Mouse (Mus musculus): Measurements from ENCODE around the gene Sdhb. TPM values are rescaled to one million over a fixed set of nuclear protein-coding genes. Genes with fewer than 3 reads are reported as not detected.
A peak's percentile ranks its signal among the peaks of the same experiment; 100 is the strongest.

The Sdhb gene
- total and polyA plus RNA-seq, 3 experiments = 334 to 500 (median 462) TPM

DNA sequence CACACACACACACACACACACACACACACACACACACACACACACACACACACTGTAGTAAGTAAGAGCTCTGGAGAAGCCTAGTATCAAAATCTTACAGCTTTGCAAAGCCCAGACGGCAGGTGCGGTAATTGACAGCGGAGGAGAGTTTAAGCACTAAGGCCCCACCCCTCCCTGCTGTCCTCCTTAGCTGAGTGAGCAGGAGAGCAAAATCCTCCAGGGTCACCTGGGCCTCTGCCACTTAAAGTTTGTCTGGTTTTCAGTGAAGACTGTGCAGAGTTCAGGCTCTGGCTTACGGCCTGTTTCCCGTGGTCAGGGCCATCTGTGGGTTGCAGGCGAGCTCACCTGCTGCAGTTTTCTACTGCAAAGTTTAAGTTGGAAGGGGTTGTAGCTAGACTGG, 12.5 kb upstream of the Sdhb start:
- no peak for DNase-seq

DNA sequence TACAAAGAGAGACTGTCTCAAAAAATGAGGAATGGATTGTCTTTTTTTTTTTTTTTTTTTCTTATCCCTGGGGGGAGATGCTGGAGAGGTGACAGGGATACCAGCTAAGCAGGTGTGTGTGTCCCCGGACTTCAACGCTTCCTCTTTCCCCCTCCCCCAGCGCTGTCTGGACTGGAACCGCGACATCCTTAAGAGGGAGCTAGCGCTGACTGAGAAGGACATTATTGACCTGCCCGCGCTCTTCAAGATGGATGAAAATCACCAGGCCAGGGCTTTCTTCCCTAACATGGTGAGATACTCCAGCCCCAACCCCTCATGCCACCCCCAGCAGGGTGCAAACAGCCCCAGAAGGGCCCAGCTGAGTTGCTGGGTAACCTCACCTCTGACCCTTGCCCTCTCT, 12.0 kb upstream of the Sdhb start:
- DNase-seq = no peak

DNA sequence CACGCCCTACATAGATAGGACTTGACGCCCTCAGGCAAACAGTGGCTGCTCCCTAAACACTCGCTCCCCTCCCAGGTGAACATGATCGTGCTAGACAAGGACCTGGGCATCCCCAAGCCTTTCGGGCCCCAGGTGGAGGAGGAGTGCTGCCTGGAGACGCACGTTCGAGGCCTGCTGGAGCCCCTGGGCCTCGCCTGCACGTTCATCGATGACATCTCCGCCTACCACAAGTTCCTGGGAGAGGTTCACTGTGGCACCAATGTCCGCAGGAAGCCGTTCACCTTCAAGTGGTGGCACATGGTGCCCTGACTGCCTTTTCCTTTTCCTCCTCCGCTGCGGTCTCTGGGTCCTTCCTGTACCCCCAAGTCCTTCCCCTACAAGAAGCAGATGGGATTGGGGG, 11.4 kb upstream of the Sdhb start:
- no peak for DNase-seq

DNA sequence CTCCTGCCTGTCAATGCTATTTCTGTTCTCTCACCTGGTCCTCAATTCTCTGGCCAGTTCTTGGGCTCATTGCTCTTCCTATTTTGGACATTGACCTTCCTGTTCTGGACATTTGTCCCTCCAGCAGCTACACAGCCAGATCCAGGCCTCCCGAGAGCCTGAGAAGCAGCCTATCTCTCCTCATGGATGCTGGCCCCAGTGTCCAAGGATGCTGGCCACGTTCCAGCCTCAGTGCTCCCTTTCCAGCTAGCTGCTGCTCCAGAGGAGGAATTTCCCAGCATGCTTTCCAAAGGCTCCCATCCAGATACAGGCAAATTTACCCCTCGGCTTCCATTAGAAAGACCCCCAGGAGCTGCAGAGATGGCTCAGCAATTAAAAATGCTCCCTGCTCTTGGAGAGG, 10.4 kb upstream of the Sdhb start:
- no peak for DNase-seq

DNA sequence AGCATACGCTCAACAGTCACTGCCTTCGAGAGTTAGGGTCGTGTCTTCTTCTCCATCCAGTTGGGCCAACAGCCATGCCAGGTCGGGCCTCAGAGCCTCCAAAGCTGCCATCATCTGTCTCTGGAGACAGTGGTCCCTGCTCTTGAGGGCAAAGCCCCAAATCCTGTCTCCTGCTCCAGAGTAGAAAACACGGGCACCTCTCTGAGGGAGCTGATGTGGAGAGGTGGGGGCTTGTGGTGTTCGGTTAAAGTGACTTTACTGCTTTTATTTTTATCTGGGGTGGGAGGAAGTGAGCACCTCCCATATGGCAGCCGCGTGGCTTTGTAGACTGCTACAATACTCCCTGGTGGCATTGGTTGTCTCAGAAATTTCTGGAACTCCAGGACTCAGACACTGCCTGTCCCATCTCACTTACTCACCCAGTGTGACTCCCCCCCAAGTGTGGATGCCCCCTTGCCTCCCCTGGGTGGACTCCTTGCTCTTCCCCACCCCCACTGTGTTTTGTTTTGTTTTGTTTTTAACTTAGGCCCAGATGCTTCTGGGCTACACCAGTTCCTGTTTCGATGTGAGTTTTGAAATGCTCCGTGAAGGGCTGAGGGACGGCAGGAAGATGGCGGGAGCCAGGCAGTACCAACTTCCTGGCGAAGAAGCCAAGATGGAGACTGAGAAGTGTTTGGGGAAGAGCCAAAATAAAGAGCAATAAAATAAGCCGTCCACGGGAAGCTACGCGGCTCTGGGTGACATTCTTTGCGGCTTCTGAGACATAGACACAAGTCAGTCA, 9.0 kb upstream of the Sdhb start:
- DNase-seq = no peak

DNA sequence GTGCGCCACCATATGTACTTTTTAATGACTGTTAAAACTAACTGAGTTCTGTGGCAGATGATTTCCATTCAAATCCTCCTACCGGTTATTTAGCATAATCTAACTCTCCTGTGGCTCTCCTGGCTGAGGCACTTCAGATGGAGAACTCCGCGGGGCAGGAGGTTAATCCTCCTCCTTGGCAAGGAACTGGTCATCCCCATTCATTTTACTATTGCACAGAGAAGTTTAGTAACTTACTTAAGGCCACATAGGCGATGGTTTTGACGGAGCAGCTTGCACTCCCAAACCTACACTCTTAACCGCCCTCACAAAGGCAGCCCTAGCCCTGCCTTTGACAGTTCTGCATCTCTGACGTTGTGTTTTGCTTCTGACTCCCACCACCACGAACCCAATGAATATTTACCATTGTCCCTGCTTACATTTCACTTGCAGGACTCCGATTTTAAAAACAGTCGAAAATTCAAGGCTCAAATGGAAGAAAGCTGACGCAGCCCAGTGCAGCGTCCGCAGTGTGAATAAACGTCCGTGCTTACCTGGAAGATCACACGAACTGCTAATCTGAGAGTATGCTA, 3.8 kb upstream of the Sdhb start:
- no peak for DNase-seq

DNA sequence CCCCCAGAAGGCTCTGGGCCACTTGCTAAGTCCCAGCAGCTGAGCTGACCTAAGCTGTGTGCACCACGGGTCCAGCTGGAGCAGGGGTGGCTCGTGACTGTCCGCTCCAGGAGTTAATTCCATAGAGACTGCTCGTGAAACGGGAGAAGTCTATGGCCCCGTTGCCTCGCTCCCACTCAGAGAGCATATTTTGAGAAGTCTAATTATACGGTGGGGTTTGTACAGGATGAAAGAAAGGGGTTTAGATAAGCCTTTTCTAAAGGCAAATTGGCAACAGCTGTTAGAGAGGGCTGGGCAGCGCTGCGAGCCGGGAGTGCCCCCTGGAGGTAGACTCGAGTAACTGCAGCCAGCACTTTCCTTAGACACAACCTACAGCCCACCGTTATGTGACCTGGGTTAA, 3.3 kb upstream of the Sdhb start:
- peak; percentile 79 for DNase-seq

DNA sequence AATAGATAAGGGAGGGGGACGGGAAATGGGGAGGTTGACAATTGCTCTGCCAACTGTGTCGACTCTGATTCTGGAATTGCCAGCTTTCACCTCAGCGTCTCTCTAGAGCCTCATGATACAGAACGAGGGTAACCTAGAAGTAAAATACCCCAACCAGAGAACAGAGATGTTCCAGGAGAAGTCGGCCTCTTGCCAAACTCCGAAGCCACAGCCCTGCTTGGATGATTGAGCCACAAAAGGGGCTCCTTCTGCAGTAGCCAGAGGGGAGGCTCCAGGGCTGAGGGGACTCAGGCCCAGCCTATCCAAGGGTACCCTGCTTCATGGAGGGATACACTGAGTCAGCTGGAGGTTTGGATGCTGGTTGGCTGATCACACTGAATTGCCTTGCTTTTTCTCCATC, 2.7 kb upstream of the Sdhb start:
- DNase-seq = no peak

DNA sequence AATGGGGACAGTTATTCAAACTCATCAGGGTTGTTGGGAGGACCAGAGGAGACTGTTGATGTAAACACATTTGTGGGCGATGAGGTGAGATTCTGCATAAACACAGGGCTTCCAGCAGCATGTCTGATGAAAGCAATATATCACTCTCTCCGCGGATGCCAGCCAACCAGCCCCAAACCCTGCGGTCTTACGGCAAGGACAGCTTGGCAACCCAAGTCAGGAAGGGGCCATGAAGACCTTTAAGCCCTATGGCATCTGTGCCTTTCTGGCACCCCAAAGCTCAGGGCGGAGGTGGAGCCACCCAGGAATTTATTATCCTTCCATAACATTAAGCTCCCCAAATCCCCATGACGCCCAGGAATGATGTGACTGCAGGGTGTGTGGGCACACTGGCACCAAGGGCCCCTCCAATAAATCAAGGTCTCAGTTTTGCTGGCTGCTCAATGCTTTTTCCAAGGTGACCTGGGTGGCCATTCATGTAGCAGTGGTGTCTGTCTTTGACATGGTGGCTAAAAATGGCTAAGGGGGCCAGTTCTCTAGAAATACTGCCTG, 1.8 kb upstream of the Sdhb start:
- peak; percentile 60 for DNase-seq

DNA sequence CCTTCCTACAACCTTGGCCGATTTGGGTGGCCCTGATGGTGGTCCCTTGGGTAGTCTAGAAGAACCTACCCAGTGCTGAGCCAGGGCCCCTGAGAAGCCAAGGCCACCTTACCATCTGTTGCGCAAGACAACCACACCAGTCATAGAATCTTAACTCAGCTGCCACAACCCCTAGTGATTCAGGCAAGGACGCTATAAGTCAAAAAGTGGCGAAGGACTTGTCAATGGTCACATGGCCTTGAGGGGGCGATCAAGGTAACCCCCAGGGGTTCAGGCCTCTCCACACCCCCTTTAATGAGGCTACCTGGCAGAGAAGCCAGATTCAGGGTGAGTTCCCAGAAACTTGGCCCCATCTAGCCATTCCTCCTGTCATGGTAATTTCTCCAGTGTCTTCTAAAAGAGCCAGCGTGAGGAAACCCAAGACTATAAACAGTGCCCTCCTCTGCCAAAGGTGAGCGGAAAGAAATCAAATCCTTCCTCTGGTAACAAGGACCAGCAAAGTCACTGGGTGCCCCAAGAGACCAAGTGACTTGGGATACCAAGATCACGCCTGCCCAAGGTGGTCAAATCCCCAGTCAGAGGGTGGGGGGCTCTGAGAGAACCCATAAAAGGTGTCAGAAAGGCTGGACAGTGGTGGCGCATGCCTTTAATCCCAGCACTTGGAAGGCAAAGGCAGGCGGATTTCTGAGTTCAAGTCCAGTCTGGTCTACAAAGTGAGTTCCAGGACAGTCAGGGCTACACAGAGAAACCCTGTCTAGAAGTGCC, 1.1 kb upstream of the Sdhb start:
- DNase-seq = peak; percentile 85

DNA sequence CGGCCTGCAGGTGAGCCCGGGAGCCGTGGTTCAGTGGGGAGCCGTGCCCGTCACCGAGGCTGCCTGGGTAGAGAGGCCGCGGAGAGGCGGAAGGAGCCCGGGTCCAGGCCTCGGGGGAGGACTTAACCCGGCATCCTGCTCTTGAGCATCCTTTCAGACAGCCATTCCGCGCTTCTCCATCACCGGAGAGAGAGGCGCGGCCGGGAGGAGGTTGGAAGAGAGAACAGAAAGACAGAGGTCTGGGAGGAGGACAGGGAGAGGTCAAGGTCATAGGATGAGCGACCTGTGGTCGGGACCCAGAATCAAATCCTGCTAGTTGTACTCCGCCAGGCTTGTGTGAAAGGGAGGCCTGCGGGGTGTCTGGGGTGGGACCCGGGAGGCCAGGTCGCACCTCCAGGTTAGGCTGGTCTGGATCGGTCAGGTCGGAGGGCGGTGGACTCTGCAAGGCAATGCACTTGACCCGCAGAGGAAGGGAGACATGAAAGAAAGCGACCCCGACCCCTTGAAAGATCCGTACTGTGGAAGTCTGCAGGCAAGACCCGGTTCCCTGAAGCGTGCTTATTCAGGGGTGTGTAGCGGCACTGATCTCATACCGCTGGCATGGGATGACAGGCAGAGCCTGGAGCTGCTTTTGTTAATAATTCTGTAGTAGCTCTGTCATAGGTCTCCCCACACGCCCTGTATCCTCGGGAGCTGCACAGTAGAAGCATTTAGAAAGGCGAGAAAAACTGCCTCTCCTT, 634 bp downstream of the Sdhb start:
- DNase-seq = no peak

DNA sequence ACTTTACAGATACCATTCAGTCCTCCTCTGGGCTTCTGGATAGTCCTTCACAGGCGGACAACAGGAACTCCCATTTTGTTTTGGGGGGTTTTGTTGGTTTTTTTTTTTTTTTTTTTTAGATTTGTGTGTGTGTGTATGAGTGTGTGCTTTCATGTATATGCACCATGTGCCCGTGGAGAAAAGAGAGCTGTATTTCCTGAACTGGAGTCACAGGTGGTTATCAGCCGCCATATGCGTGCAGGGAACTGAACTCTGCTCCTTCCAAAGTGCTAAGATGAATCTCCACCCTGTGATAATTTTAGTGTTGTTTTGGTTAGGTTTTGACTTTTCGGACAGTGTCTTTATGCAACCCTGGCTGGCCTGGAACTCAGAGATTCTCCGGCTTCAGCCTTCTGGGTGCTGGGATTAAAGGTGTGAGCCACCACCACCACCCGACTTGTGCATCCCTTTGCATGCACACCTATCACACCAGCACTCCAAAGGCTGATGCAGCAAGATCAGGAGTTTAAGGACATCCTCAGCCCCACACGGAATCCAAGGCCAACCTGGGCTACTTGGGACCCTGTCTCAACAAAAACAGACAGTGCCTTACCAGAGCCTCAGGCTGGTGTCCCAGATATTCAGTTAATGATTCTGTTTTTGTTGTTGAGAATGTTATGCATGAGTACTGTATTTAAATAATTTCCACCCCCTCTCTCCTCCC, 1.4 kb downstream of the Sdhb start:
- DNase-seq = no peak

DNA sequence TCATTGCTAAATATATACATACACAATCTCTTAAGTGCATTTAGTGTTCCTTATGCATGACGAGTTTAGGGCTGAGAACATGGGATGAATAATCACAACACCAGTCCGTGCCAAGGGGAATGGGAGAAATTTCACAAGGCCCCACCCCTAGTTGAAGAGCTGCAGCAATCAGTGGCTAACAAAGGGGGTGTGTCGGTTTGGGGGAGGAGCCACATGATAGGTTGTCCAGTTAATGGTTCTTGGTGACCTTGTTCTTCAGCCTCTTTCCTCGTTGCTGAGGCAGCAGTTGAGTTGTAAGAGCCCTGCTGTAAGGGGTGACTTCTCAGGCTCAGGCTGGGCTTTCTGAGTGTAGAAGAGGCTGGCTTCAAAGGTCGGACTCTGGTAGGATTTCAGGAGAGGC, 1.9 kb downstream of the Sdhb start:
- peak; percentile 93 for DNase-seq

DNA sequence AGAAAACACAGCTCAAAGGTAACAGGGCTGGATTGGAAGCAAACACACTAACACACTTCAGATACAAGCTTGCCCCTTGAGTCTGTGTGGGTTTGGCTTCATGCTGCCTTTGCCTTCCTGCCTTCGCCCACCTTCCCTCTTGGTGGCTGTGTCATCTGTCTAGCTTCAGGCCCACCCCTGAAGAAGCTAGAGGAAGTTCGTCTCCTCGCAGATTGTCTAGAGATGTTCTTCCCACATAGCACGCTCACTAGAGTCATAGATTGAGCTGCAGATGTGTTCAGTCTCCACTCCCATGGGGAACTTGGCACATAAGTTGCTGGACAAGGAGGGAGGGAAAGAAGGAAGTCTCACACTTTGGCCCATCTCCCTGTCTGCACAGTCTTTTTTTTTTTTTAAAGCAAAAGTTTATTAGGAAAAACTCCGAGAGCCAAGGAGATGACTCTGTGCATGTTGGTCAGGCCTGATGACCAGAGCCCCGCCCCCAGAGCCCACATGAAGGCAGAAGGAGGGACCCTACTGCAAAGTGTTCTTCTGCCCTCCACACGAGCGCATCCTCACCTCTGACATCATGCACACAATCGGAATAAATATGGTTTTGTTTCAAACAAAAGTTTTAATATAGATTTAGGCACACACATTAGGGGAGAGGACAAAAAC, 3.1 kb downstream of the Sdhb start:
- DNase-seq = peak; percentile 23

DNA sequence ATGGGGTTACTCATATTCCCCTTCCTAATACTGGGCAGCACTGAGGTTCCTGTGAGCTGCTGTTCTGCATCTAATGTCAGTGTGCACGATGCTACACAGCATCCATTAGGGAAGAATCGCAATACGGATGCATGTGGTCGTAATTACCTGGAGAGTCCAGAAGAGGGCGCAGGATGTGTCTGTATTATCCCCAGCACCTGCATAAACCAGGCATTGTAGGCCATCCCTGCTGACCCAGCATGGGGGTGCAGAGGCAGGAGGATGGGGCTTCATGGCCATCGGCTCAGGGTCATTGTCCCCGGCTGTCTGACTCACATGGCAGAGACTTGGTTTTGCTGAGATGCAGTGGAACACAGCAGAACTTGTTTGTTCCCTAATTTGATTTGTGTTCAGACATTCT, 3.6 kb downstream of the Sdhb start:
- peak; percentile 92 for DNase-seq

DNA sequence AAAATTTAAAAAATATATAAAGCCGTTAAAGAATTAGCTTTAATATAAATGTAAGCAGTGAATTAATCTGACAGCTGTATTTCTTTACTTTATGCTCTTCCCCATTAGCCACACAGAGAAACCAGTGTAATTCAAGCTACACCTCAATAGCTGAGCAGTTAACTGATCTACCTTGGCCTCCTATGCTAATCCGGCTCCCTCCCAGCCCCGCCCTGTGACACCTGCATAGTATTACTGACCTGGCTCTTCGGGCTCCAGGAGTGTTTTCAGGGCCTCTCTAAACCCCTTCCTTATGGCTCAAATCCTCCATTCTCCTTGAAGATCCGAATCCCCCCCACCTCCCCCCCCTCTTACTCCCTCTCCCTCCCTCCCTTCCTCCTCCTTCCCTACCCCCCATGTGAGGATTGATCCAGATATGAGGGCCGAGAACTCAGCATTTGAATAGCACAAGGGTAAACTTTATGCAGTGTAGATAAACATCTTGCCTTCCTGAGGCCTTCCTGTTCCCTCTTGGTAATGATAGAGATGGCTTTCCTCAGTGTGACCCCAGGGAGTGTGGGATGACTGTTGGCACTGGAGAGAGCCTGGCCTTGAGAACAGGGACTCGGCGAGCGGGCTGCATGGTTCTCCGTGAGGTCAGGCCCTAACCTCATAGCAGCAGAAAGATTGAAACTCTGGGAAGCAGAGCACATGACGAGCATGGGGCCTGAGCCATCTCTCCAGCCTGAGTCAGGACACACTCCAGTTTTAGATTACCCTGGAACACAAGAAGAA, 6.6 kb downstream of the Sdhb start:
- DNase-seq = peak; percentile 53

DNA sequence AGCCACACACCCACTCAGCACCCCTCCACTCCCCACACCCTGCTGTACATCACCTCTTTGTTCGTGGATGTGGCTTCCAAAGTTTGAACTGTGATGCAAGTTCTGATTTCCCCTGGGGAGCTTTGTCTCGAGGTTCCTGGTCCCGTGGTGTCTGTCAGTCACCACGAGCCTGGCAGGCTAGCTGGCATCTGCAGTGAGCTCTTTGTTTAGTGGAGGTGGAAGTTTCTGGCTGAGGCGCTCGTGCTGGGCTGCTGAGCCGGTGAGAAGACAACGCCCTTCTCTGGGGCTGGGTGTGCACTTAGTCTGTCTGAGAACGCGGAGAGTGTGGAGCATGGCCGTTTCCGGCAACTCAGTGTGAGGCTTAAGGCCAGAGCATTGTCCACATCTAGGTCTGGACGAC, 10.7 kb downstream of the Sdhb start:
- DNase-seq = no peak

DNA sequence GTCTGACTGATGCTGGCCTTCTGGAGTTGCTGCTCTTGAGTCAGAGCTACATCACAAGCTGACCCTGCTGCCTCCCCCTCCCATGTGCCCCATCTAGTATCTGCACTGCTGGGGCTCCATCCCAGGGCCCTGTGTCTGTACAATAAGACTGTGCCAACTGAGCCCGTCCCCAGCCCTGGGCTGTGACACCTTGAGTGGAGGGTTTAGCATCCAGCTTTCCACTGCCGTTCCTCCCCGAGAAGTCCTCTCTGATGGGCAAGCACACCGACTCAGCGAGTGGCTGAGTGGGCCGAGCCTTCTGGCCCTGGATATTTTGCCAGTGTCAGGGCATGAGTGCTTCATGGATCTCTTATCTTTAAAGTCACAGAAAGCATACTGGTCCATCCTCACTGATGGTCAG, 13.4 kb downstream of the Sdhb start:
- DNase-seq = peak; percentile 36

DNA sequence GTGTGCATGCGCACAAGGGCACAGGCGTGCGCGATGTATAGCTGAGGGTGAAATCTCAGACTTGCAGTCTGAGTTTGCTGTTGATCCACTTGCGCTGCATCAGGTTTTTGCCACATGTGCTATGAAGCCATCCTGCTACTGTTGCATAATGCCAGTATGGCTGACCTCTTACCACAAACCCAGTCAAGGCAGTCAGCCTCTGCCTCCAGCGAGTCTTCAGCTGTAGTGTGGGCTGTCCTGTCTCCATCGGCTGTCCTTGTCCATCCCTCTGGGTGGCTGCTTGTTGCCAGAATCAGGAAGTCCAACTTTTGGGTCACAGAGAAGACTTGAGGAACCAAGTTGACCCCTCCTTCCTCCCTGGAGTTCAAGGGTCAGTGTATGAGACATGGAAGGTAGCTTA, 14.4 kb downstream of the Sdhb start:
- peak; percentile 48 for DNase-seq

DNA sequence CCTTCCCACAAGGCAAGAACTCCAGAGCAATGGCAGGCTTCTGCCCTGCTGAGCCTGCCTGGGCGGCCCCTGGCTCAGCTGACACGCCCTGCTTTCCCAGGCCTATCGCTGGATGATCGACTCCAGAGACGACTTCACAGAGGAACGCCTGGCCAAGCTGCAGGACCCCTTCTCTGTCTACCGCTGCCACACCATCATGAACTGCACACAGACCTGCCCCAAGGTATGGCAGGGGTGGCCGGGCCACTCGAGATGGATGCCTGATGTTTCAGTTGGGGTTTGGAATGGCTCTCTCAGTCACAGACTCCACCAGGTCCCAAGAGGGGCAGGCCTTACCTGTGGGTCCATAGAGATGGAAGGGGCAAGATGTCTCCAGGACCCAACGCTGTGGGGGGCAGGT, 16.3 kb downstream of the Sdhb start:
- no peak for DNase-seq

Data from adrenal gland, adult 2 months (tissue).